Mouse (Mus musculus) lung, adult 10 weeks (tissue): ENCODE data around the gene Myoz1. TPM values are rescaled to one million over a fixed set of nuclear protein-coding genes. Genes with fewer than 3 reads are reported as not detected.

Source experiments
- polyA plus RNA-seq: library from polyadenylated mRNA; stranded (reverse); fragments of 350-450 nt; fragmentation: Illumina TruSeq; extraction: RNeasy Lipid Tissue Mini Kit (QIAGEN cat#74804); gene quantifications from one replicate; pipeline ENCODE4 v1.2.3, GENCODE M21; 2014; ENCODE audit warnings: low read depth, low replicate concordance; ENCODE audit not compliant: insufficient read depth

The Myoz1 gene
- polyA plus RNA-seq: 0.24 TPM

DNA sequence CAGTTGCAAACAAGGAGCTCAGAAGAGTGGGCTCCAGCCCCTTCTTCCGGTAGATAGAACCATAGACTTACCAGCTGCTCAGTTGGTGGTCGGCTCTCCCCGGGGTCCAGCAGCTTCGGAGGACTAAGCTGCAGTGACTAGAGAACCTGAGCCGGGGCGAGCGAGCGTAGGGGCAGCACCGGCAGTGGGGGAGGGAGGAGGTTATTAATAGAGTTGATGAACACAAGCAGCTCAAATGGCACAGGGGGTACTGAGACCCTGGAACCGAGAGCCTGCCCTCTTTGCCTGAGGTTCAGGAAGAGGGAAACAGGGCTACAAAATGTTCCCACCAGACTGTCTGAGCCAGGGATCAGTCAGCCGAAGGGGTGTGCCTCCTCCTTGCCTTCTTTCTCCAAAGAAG lies at the start of gene Myoz1:
Gene Myoz1 (minus strand): TSS at position 180 of the 400 bp plus-strand sequence.

DNA sequence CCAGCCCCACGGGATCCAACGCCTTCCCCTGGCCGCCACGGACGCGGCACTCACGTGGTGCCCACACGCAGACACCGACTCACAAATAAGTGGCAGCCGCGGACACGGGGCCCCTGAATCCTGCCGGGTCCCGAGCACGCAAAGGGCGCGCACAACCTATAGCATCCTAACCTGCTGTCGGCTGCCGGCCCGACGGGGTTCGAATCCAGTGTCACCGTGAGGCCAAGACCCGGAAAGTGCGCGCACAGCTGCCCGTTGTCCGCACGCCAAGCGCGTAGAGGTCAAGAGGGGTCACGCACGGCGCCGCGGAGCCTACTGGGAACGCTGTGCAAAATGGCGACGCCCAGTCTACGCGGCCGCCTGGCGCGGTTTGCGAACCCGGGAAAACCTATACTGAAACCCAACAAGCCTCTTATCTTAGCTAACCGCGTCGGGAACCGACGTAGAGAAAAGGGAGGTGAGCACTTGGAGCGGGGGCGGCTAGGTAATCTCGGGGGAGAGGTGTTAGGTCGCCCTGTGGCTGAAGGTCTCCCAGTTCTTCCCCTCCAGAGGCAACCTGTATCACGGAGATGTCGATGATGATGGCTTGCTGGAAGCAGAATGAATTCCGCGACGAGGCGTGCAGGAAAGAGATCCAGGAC lies 46.5 kb upstream of the Myoz1 start, which contains the start of gene Chchd1:
Gene Chchd1 (plus strand): TSS at position 266 of the 641 bp plus-strand sequence.

DNA sequence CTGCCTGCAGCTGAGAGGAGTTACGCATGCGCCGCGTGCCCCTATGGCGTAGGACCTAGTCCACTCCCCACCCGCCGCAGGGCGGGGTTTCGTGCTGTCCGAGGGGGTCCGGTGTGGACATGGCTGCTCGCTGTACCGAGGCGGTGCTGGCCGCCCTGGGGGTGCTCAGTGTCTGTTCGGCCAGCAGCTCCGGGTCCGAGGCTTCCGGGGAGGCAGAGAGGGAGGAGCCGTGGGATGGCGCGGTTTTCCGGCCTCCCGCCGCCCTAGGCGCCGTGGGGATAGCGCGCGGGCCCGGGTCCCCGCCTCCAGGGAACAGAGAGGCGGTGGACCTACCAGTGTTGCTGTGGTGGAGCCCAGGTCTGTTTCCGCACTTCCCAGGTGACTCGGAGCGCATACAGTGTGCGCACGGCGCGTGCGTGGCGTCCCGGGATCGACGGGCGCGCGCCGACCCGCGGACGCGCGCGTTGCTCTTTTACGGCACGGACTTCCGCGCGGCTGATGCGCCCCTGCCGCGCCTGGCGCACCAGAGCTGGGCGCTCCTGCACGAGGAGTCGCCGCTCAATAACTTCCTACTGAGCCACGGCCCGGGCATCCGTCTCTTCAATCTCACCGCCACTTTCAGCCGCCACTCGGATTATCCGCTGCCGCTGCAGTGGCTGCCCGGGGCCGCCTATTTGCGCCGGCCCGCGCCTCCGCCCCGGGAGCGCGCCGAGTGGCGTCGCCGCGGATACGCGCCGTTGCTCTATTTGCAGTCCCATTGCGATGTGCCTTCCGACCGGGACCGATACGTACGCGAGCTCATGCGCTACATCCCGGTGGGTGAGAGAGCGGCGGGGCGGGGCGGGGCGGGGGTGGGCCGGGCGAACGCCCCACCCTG lies 38.8 kb upstream of the Myoz1 start, which contains the start of gene Fut11:
Gene Fut11 (plus strand): TSS at position 85 of the 877 bp plus-strand sequence.

DNA sequence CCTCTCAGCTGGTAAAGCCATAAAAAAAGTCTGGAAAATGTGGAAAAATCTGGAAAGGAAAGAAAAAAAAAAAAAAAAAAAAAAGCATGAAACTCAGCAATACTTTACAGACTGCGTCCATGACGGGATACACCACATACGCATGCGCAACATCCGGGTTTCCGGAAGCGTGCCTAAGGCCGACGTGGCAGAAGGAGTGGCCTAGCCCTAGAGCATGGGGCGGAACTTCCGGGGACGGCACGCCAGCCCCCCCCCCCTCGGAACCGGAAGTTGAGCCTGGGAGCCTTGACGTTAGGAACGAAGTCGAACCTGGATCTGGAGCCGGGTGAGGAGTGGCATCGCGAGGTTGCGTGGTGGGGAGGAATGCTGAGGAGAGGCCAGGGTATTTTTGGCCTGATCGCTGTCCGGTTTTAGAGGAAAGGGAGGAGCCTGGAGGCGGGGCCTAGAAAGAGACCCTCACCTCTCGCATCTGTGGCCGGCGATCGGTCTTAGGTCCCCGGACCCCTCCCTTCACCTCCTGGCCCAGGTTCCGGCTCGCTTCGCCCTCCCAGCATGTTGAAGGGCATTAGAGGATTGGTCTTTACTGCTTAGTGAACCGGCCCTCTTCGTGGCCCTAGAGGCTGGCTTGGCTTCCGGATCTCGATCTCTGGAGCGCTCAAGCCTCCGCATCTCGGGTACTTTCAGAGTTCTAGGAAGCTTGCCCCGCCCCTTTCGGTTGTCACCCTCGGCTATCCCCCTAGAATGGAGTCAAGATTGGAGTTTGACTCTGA lies 17.9 kb upstream of the Myoz1 start, which contains the start of gene Sec24c:
Gene Sec24c (plus strand): TSS at position 245 of the 770 bp plus-strand sequence.

DNA sequence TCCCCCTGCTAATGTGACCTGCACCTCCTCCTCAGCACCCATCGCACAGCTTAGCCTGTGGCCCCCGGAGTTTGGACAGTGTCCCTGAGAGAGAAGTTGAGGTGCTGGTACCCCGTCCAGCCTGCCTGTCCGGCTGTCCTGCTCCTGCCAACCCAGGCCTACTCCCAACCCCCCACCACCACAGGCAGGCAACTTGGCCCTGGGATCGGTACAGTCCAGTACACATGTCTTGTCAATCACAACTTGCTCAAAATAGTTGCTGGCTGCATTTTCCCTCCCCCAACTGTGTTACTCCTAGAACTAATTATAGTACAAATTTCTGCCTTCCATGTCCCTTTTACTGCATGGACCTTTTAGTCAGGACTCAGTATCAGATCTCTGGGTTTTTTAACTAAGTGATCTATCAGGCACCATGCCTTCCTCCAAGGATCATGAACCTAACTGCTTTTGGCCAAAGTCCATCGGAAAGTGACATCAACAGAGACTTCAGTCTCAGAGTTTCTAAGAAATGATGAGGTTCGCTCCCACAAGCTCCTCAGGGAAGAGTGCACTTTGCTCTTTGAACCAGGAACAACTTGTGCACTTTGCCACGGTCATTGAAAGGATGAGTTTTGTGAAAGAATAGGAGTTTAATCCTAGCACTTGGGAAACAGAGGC lies 11.9 kb upstream of the Myoz1 start, which contains the start of gene Synpo2l:
Gene Synpo2l (minus strand): TSS at position 201 of the 657 bp plus-strand sequence.

DNA sequence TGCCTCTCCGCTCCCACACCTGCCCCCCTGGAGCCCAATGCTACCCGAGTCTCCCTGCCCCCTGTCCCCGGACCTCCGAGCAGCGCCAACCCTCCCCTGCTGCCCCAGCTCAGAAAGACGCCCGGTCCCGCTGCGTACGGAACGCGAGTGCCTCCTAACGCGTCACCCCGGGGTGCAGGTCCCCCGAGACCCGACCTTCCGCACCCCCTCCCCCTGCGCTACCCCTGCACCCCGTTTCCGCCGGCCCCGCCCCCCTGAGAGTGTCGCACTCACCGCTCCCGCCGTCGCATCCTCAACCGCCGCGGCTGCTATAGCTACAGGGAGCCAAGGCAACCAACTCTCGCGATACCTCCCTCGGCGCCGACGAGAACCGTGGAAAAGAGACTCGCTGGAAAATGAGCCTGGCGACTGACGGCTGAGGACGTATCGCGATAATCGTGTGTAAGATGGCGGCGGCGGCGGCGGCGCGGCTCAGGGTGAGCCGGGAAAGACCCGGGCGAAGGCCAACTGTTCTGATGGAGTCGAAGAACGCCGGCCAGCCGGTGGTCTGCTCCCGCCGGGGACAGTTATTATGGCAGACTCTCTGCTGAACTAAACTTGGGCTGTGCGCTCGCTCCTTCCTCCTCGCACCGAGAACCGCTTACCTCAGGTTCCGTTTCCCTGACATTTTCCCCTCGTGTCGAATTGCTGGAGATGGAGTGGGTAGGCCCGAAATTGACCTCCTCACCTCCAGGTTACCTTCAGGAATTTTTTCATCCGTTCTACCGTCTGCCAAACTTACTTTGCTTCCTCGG lies 15.5 kb downstream of the Myoz1 start, which contains the start of gene Usp54:
Gene Usp54 (minus strand): TSS at position 420 of the 794 bp plus-strand sequence.

Other genes starting within 250 kb of the Myoz1 start
- 3.1 TPM for gene Cfap70, start 204.3 kb downstream of the Myoz1 start, polyA plus RNA-seq
- gene Anxa7, start 176.4 kb downstream of the Myoz1 start, polyA plus RNA-seq: 69.0 TPM
- 0.38 TPM for gene Mss51, start 159.6 kb downstream of the Myoz1 start, polyA plus RNA-seq
- gene Ppp3cb, start 110.0 kb downstream of the Myoz1 start, polyA plus RNA-seq: 27.9 TPM
- 7.0 TPM for gene Usp54, start 15.5 kb downstream of the Myoz1 start, polyA plus RNA-seq
- 0.87 TPM for gene Synpo2l, start 11.8 kb upstream of the Myoz1 start, polyA plus RNA-seq
- gene Sec24c, start 17.8 kb upstream of the Myoz1 start, polyA plus RNA-seq: 30.6 TPM
- gene Fut11, start 38.4 kb upstream of the Myoz1 start, polyA plus RNA-seq: 11.0 TPM
- gene Chchd1, start 46.5 kb upstream of the Myoz1 start, polyA plus RNA-seq: 110 TPM
- gene Zswim8, start 51.0 kb upstream of the Myoz1 start, polyA plus RNA-seq: 33.3 TPM
- 11.4 TPM for gene Ndst2, start 78.0 kb upstream of the Myoz1 start, polyA plus RNA-seq
- 13.8 TPM for gene Camk2g, start 137.5 kb upstream of the Myoz1 start, polyA plus RNA-seq
- 6.6 TPM for gene Plau, start 180.1 kb upstream of the Myoz1 start, polyA plus RNA-seq